Mouse (Mus musculus): ENCODE data around the gene Slc27a3. TPM values are rescaled to one million over a fixed set of nuclear protein-coding genes. Genes with fewer than 3 reads are reported as not detected.
"Not testable (repeated sequence)": the region's sequence is repeated elsewhere in the genome, so short reads cannot be mapped to it uniquely, and the experiment has no call there.

The Slc27a3 gene
- polyA plus RNA-seq, 1 experiment from 2014 or later = 6.7 TPM

DNA sequence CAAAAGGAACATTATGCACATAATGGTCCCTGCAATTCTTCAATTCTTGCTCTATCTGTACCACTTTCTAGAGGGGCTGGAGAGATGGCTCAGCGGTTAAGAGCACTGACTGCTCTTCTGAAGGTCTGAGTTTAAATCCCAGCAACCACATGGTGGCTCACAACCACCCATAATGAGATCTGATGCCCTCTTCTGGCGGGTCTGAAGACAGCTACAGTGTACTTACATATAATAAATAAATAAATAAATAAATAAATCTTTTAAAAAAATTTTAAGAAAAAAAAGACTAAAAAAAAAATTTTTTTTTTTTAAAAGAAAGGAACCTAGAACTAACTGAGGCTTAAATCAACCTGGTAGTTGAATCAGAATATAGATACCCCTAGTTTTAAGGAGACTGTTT, 46.9 kb downstream of the Slc27a3 start:
- H3K9ac ChIP-seq (ENCODE audit: low read depth, low read length); ATAC-seq (replicated peaks; ENCODE audit: low FRiP score): not testable (repeated sequence)

DNA sequence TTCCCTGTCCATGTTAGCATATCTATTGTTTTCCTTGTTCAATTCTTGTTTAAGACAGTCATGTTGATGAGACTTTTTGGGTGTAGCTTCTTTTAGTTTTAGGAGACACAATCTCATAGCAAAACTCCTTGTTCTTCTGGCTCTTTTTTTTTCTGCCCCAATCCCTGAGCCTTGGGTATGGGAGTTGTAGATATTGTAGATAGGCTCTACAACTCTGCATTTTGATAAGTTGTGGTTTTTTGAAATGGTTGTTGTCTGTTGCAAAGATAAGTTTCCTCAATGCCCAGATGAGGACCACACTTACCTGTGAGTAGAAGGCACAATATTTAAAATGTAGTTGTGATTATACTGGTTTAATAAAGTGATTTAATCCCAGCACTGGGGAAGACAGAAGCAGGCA, 49.6 kb downstream of the Slc27a3 start:
- H3K9me3 ChIP-seq (ENCODE audit: control insufficient read depth, low read length) = no peaks in the 10 kb centered on the region
- no peak overlapping the region for H3K4me3 ChIP-seq (ENCODE audit: low read depth, low read length)
- DNase-seq (ENCODE audit: low spot score) (no peak), ATAC-seq (replicated peaks; ENCODE audit: low FRiP score) (no peak)
- H3K27me3 ChIP-seq (replicated peaks; ENCODE audit: control insufficient read depth, insufficient read depth, low read length) = no peaks in the 10 kb centered on the region
- H3K4me1 ChIP-seq (replicated peaks; ENCODE audit: control insufficient read depth, insufficient read depth, low read length) = peaks cover 3% of the 10 kb centered on the region; the same call in 1 of the 2 replicates
- H3K4me2 ChIP-seq = no peak overlapping the region
- no peak overlapping the region for H3K9ac ChIP-seq (ENCODE audit: low read depth, low read length)
- H3K27ac ChIP-seq (ENCODE audit: low read depth, low read length) = no peak overlapping the region
- 0 out of 2 replicates have a peak, but pooled peaks cover 8% of the 10 kb centered on the region for H3K36me3 ChIP-seq (ENCODE audit: control insufficient read depth, insufficient read depth, low read length)

More for the DNA sequence above, 46.9 kb downstream of the Slc27a3 start:
- not testable (repeated sequence) for H3K4me3 ChIP-seq (ENCODE audit: low read depth, low read length); H3K27ac ChIP-seq (ENCODE audit: low read depth, low read length); H3K27me3 ChIP-seq (replicated peaks; ENCODE audit: control insufficient read depth, insufficient read depth, low read length); H3K4me2 ChIP-seq; H3K9me3 ChIP-seq (ENCODE audit: control insufficient read depth, low read length); H3K4me1 ChIP-seq (replicated peaks; ENCODE audit: control insufficient read depth, insufficient read depth, low read length); DNase-seq (ENCODE audit: low spot score)
- 50% methylated on average over 2 of the region's 2 CpGs for WGBS
- H3K36me3 ChIP-seq (ENCODE audit: control insufficient read depth, insufficient read depth, low read length) = peaks cover 14% of the 10 kb centered on the region; the same call in 1 of the 2 replicates

DNA sequence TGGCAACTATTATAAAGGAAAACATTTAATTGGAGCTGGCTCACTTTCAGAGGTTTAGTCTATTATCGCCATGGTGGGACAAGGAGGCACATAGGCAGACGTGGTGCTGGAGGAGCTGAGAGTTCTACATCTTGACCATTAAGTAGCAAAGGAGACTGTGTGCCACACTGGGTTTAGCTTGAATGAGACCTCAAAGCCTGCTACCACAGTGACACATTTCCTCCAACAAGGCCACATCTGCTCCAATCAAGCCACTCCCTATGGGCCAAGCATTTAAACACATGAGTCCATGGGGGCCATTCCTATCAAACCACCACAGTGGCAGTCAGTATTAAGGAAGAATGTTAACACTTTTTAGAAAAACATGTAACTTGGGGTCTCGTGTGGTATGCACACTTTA, 51.5 kb downstream of the Slc27a3 start:
- Histone ChIP-seq H3K4me1 (replicated peaks; ENCODE audit: control insufficient read depth, insufficient read depth, low read length) (peaks cover 3% of the 10 kb centered on the region; the same call in 1 of the 2 replicates), H3K27me3 (replicated peaks; ENCODE audit: control insufficient read depth, insufficient read depth, low read length) (no peaks in the 10 kb centered on the region), H3K9me3 (ENCODE audit: control insufficient read depth, low read length) (no peaks in the 10 kb centered on the region), H3K4me3 (ENCODE audit: low read depth, low read length) (no peak overlapping the region), H3K27ac (ENCODE audit: low read depth, low read length) (no peak overlapping the region), H3K4me2 (no peak overlapping the region), H3K9ac (ENCODE audit: low read depth, low read length) (no peak overlapping the region), H3K36me3 (ENCODE audit: control insufficient read depth, insufficient read depth, low read length) (0 out of 2 replicates have a peak, but pooled peaks cover 8% of the 10 kb centered on the region)
- DNase-seq (ENCODE audit: low spot score) (no peak), ATAC-seq (replicated peaks; ENCODE audit: low FRiP score) (no peak)
- 81% methylated on average over 3 of the region's 3 CpGs for WGBS

DNA sequence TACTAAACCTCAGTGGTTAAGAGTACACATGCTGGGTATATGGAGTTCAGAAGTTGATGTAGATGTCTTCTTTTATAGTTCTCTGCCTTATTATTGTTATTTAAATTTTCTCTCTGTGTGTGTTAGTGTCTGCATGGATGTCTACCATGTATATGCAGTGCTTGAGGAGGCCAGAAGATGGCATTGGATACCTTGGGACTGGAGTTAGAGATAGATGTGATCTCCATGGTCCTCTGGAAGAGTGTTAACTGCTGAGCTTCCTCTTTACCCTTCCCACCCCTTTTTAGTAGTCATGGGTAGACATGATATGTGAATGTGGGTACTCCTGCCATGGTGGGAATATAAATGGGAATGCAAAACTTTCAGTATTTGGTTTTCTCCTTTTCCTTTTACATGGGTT, 54.2 kb downstream of the Slc27a3 start:
- Histone ChIP-seq H3K4me2 (no peak overlapping the region), H3K9ac (ENCODE audit: low read depth, low read length) (no peak overlapping the region), H3K9me3 (ENCODE audit: control insufficient read depth, low read length) (no peaks in the 10 kb centered on the region), H3K4me1 (replicated peaks; ENCODE audit: control insufficient read depth, insufficient read depth, low read length) (peaks cover 3% of the 10 kb centered on the region; the same call in 1 of the 2 replicates), H3K36me3 (ENCODE audit: control insufficient read depth, insufficient read depth, low read length) (no peaks in the 10 kb centered on the region), H3K27ac (ENCODE audit: low read depth, low read length) (no peak overlapping the region), H3K27me3 (replicated peaks; ENCODE audit: control insufficient read depth, insufficient read depth, low read length) (no peaks in the 10 kb centered on the region), H3K4me3 (ENCODE audit: low read depth, low read length) (no peak overlapping the region)
- no peak for ATAC-seq (replicated peaks; ENCODE audit: low FRiP score)
- no peak for DNase-seq (ENCODE audit: low spot score)

Other genes starting within 250 kb of the Slc27a3 start
- gene Rps27, start 176.3 kb downstream of the Slc27a3 start, polyA plus RNA-seq (2014; fragmentation: Nextera tagmentation; extraction: Ambion mirVana) = 1,394 and 1,458 TPM in 2 replicates
- 10.2 and 11.5 TPM in 2 replicates for gene Rab13, start 176.2 kb downstream of the Slc27a3 start, polyA plus RNA-seq (2014; fragmentation: Nextera tagmentation; extraction: Ambion mirVana)
- gene Jtb, start 158.3 kb downstream of the Slc27a3 start, polyA plus RNA-seq (2014; fragmentation: Nextera tagmentation; extraction: Ambion mirVana) = 97.8 and 100.0 TPM in 2 replicates
- 0.82 and 2.2 TPM in 2 replicates for gene Creb3l4, start 146.4 kb downstream of the Slc27a3 start, polyA plus RNA-seq (2014; fragmentation: Nextera tagmentation; extraction: Ambion mirVana)
- gene Slc39a1, start 141.8 kb downstream of the Slc27a3 start, polyA plus RNA-seq (2014; fragmentation: Nextera tagmentation; extraction: Ambion mirVana) = 48.7 and 57.5 TPM in 2 replicates
- gene Crtc2, start 135.8 kb downstream of the Slc27a3 start, polyA plus RNA-seq (2014; fragmentation: Nextera tagmentation; extraction: Ambion mirVana) = 12.5 and 14.8 TPM in 2 replicates
- 4.9 and 7.5 TPM in 2 replicates for gene Dennd4b, start 124.8 kb downstream of the Slc27a3 start, polyA plus RNA-seq (2014; fragmentation: Nextera tagmentation; extraction: Ambion mirVana)
- gene Gatad2b, start 96.8 kb downstream of the Slc27a3 start, polyA plus RNA-seq (2014; fragmentation: Nextera tagmentation; extraction: Ambion mirVana) = 7.9 and 8.2 TPM in 2 replicates
- gene Ints3, start 43.7 kb upstream of the Slc27a3 start, polyA plus RNA-seq (2014; fragmentation: Nextera tagmentation; extraction: Ambion mirVana) = 34.0 and 35.2 TPM in 2 replicates
- 8.0 and 9.2 TPM in 2 replicates for gene Npr1, start 75.9 kb upstream of the Slc27a3 start, polyA plus RNA-seq (2014; fragmentation: Nextera tagmentation; extraction: Ambion mirVana)
- gene Ilf2, start 86.2 kb upstream of the Slc27a3 start, polyA plus RNA-seq (2014; fragmentation: Nextera tagmentation; extraction: Ambion mirVana) = 169 and 174 TPM in 2 replicates
- gene Snapin, start 101.1 kb upstream of the Slc27a3 start, polyA plus RNA-seq (2014; fragmentation: Nextera tagmentation; extraction: Ambion mirVana) = 44.9 and 46.4 TPM in 2 replicates
- 78.2 and 86.3 TPM in 2 replicates for gene Chtop, start 119.6 kb upstream of the Slc27a3 start, polyA plus RNA-seq (2014; fragmentation: Nextera tagmentation; extraction: Ambion mirVana)
- gene S100a1, start 124.5 kb upstream of the Slc27a3 start, polyA plus RNA-seq (2014; fragmentation: Nextera tagmentation; extraction: Ambion mirVana) = 16.5 and 21.9 TPM in 2 replicates
- gene S100a13, start 124.5 kb upstream of the Slc27a3 start, polyA plus RNA-seq (2014; fragmentation: Nextera tagmentation; extraction: Ambion mirVana) = 21.4 and 22.7 TPM in 2 replicates
- gene S100a14, start 136.9 kb upstream of the Slc27a3 start, polyA plus RNA-seq (2014; fragmentation: Nextera tagmentation; extraction: Ambion mirVana) = not detected in 2 replicates
- gene S100a16, start 147.3 kb upstream of the Slc27a3 start, polyA plus RNA-seq (2014; fragmentation: Nextera tagmentation; extraction: Ambion mirVana) = 52.5 and 58.1 TPM in 2 replicates
- not detected in 2 replicates for gene S100a3, start 170.6 kb upstream of the Slc27a3 start, polyA plus RNA-seq (2014; fragmentation: Nextera tagmentation; extraction: Ambion mirVana)
- not detected in 2 replicates for gene S100a2, start 200.3 kb upstream of the Slc27a3 start, polyA plus RNA-seq (2014; fragmentation: Nextera tagmentation; extraction: Ambion mirVana)
- not detected in 2 replicates for gene Gm42674, start 212.0 kb upstream of the Slc27a3 start, polyA plus RNA-seq (2014; fragmentation: Nextera tagmentation; extraction: Ambion mirVana)
- gene S100a4, start 213.8 kb upstream of the Slc27a3 start, polyA plus RNA-seq (2014; fragmentation: Nextera tagmentation; extraction: Ambion mirVana) = 0.69 and 0.77 TPM in 2 replicates
- not detected in 2 replicates for gene S100a5, start 218.6 kb upstream of the Slc27a3 start, polyA plus RNA-seq (2014; fragmentation: Nextera tagmentation; extraction: Ambion mirVana)
- gene S100a6, start 222.9 kb upstream of the Slc27a3 start, polyA plus RNA-seq (2014; fragmentation: Nextera tagmentation; extraction: Ambion mirVana) = 13.9 and 14.6 TPM in 2 replicates